Mouse (Mus musculus): ENCODE data around the gene Golga4. TPM values are rescaled to one million over a fixed set of nuclear protein-coding genes. Genes with fewer than 3 reads are reported as not detected.

The Golga4 gene
- total and polyA plus RNA-seq, 2 experiments from 2014 or later = 26.2 to 34.5 TPM

GRCm38 (mm10) chr9:118620807-118621206 lies 114.7 kb downstream of the Golga4 start:
- DNase-seq (ENCODE audit: low spot score) (no peak), ATAC-seq (ENCODE audit: low FRiP score) (no peak)
- no peak overlapping the region for H3K9ac ChIP-seq (replicated peaks; ENCODE audit: low read length, poor library complexity, severe bottlenecking)
- no peaks in the 10 kb centered on the region for H3K9me3 ChIP-seq (ENCODE audit: low read length)
- H3K4me3 ChIP-seq (ENCODE audit: low read depth, low read length) = no peak overlapping the region
- H3K27ac ChIP-seq (ENCODE audit: low read depth, low read length) = no peak overlapping the region
- peaks cover 3% of the 10 kb centered on the region; the same call in 1 of the 2 replicates for H3K27me3 ChIP-seq (ENCODE audit: insufficient read depth, low read length)
- no peaks in the 10 kb centered on the region for H3K4me1 ChIP-seq (ENCODE audit: insufficient read depth, low read length)
- 43% methylated on average over 4 of the region's 4 CpGs for WGBS
- no peak for TF ChIP-seq CTCF (IDR thresholded peaks at IDR 0.05)
- no peaks in the 10 kb centered on the region for H3K36me3 ChIP-seq (ENCODE audit: insufficient read depth, low read length)
- H3K4me2 ChIP-seq (ENCODE audit: low read depth, low read length, poor library complexity, severe bottlenecking) = no peak overlapping the region

DNA sequence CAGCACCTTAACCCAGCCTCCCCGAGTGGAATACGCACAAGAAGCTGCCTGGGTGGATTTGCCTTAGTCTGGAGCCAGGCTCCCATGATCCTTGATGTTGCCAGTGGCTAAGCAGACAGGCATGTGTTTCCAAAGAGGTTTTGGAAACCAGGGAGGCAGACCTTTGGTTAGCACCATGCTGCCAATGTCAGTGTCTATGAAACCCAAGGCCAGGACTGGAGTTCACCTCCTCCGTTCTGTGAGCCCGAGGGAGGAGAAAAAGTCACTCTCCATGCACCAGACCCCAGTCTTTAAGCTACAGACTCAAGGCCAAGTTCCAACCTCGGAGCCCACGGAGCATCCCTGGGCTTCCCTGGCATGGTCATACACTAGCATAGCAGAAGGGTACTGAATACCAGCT lies 115.6 kb downstream of the Golga4 start:
- ATAC-seq (ENCODE audit: low FRiP score) (no peak), DNase-seq (ENCODE audit: low spot score) (no peak)
- Histone ChIP-seq H3K4me2 (ENCODE audit: low read depth, low read length, poor library complexity, severe bottlenecking) (no peak overlapping the region), H3K4me1 (ENCODE audit: insufficient read depth, low read length) (no peaks in the 10 kb centered on the region), H3K4me3 (ENCODE audit: low read depth, low read length) (no peak overlapping the region), H3K9ac (replicated peaks; ENCODE audit: low read length, poor library complexity, severe bottlenecking) (no peak overlapping the region), H3K27me3 (ENCODE audit: insufficient read depth, low read length) (peaks cover 3% of the 10 kb centered on the region; the same call in 1 of the 2 replicates), H3K27ac (ENCODE audit: low read depth, low read length) (no peak overlapping the region), H3K36me3 (ENCODE audit: insufficient read depth, low read length) (no peaks in the 10 kb centered on the region), H3K9me3 (ENCODE audit: low read length) (no peaks in the 10 kb centered on the region)
- no peak for TF ChIP-seq CTCF (IDR thresholded peaks at IDR 0.05)
- WGBS = 91% methylated on average over 6 of the region's 6 CpGs

GRCm38 (mm10) chr9:118622376-118623166 lies 116.5 kb downstream of the Golga4 start:
- TF ChIP-seq CTCF (IDR thresholded peaks at IDR 0.05) = no peak
- Histone ChIP-seq H3K4me2 (ENCODE audit: low read depth, low read length, poor library complexity, severe bottlenecking) (no peak overlapping the region), H3K27ac (ENCODE audit: low read depth, low read length) (no peak overlapping the region), H3K4me1 (ENCODE audit: insufficient read depth, low read length) (no peaks in the 10 kb centered on the region), H3K9me3 (ENCODE audit: low read length) (no peaks in the 10 kb centered on the region), H3K36me3 (ENCODE audit: insufficient read depth, low read length) (no peaks in the 10 kb centered on the region), H3K9ac (replicated peaks; ENCODE audit: low read length, poor library complexity, severe bottlenecking) (no peak overlapping the region), H3K27me3 (ENCODE audit: insufficient read depth, low read length) (peaks cover 3% of the 10 kb centered on the region; the same call in 1 of the 2 replicates), H3K4me3 (ENCODE audit: low read depth, low read length) (no peak overlapping the region)
- DNase-seq (ENCODE audit: low spot score) (peak; percentile 14), ATAC-seq (ENCODE audit: low FRiP score) (no peak)
- WGBS = 76% methylated on average over 18 of the region's 18 CpGs

GRCm38 (mm10) chr9:118623483-118623882 lies 117.4 kb downstream of the Golga4 start:
- Histone ChIP-seq H3K4me3 (ENCODE audit: low read depth, low read length) (no peak overlapping the region), H3K4me2 (ENCODE audit: low read depth, low read length, poor library complexity, severe bottlenecking) (no peak overlapping the region), H3K4me1 (ENCODE audit: insufficient read depth, low read length) (no peaks in the 10 kb centered on the region), H3K9me3 (ENCODE audit: low read length) (no peaks in the 10 kb centered on the region), H3K36me3 (ENCODE audit: insufficient read depth, low read length) (no peaks in the 10 kb centered on the region), H3K27ac (ENCODE audit: low read depth, low read length) (no peak overlapping the region), H3K27me3 (ENCODE audit: insufficient read depth, low read length) (peaks cover 3% of the 10 kb centered on the region; the same call in 1 of the 2 replicates), H3K9ac (replicated peaks; ENCODE audit: low read length, poor library complexity, severe bottlenecking) (no peak overlapping the region)
- DNase-seq (ENCODE audit: low spot score) (no peak), ATAC-seq (ENCODE audit: low FRiP score) (no peak)
- 77% methylated on average over 9 of the region's 9 CpGs for WGBS
- no peak for TF ChIP-seq CTCF (IDR thresholded peaks at IDR 0.05)

GRCm38 (mm10) chr9:118624146-118624545 lies 118.1 kb downstream of the Golga4 start:
- H3K4me2 ChIP-seq (ENCODE audit: low read depth, low read length, poor library complexity, severe bottlenecking) = no peak overlapping the region
- H3K4me1 ChIP-seq (ENCODE audit: insufficient read depth, low read length) = no peaks in the 10 kb centered on the region
- no peaks in the 10 kb centered on the region for H3K9me3 ChIP-seq (ENCODE audit: low read length)
- DNase-seq (ENCODE audit: low spot score) (no peak), ATAC-seq (ENCODE audit: low FRiP score) (no peak)
- no peak overlapping the region for H3K27ac ChIP-seq (ENCODE audit: low read depth, low read length)
- peaks cover 3% of the 10 kb centered on the region; the same call in 1 of the 2 replicates for H3K27me3 ChIP-seq (ENCODE audit: insufficient read depth, low read length)
- H3K36me3 ChIP-seq (ENCODE audit: insufficient read depth, low read length) = no peaks in the 10 kb centered on the region
- H3K9ac ChIP-seq (replicated peaks; ENCODE audit: low read length, poor library complexity, severe bottlenecking) = no peak overlapping the region
- 38% methylated on average over 7 of the region's 7 CpGs for WGBS
- H3K4me3 ChIP-seq (ENCODE audit: low read depth, low read length) = no peak overlapping the region
- TF ChIP-seq CTCF (IDR thresholded peaks at IDR 0.05) = no peak

- ATAC-seq (ENCODE audit: low FRiP score) (no peak), DNase-seq (ENCODE audit: low spot score) (no peak)
- no peak overlapping the region for H3K9ac ChIP-seq (replicated peaks; ENCODE audit: low read length, poor library complexity, severe bottlenecking)
- no peaks in the 10 kb centered on the region for H3K27me3 ChIP-seq (ENCODE audit: insufficient read depth, low read length)
- no peaks in the 10 kb centered on the region for H3K36me3 ChIP-seq (ENCODE audit: insufficient read depth, low read length)
- WGBS = 66% methylated on average over 6 of the region's 6 CpGs
- no peak overlapping the region for H3K4me3 ChIP-seq (ENCODE audit: low read depth, low read length)
- no peaks in the 10 kb centered on the region for H3K9me3 ChIP-seq (ENCODE audit: low read length)
- no peak for TF ChIP-seq CTCF (IDR thresholded peaks at IDR 0.05)
- H3K4me2 ChIP-seq (ENCODE audit: low read depth, low read length, poor library complexity, severe bottlenecking) = no peak overlapping the region
- H3K27ac ChIP-seq (ENCODE audit: low read depth, low read length) = no peak overlapping the region
- H3K4me1 ChIP-seq (ENCODE audit: insufficient read depth, low read length) = no peaks in the 10 kb centered on the region
These were observed 123.8 kb downstream of the Golga4 start for GRCm38 (mm10) chr9:118629763-118630379.

Other genes with a start within 250 kb of the Golga4 start
- gene Eomes, start 28.1 kb upstream of the Golga4 start, total RNA-seq (2014; rRNA removed) = 0.90 and 2.2 TPM in 2 replicates
- gene Eomes, start 28.1 kb upstream of the Golga4 start, polyA plus RNA-seq (2015; fragmentation: Nextera tagmentation; extraction: Ambion mirVana) = 0.15 and 0.19 TPM in 2 replicates
- 6.9 and 8.2 TPM in 2 replicates for gene Itga9, start 100.4 kb downstream of the Golga4 start, total RNA-seq (2014; rRNA removed)
- gene Itga9, start 100.4 kb downstream of the Golga4 start, polyA plus RNA-seq (2015; fragmentation: Nextera tagmentation; extraction: Ambion mirVana) = 0.82 and 1.1 TPM in 2 replicates

Data from midbrain, postnatal 0 days (tissue).